Mouse (Mus musculus): ENCODE measurements around the gene Cmtm5. TPM values are rescaled to one million over a fixed set of nuclear protein-coding genes. Genes with fewer than 3 reads are reported as not detected.
"Not testable (repeated sequence)": the region's sequence is repeated elsewhere in the genome, so short reads cannot be mapped to it uniquely, and the experiment has no call there.

Gene Cmtm5
- polyA plus RNA-seq, 1 experiment from 2014 or later: not detected

- no peaks in the 10 kb centered on the region for H3K4me1 ChIP-seq (replicated peaks; ENCODE audit: control insufficient read depth, insufficient read depth, low read length)
- DNase-seq (ENCODE audit: low spot score): no peak
- H3K9ac ChIP-seq (ENCODE audit: low read depth, low read length): no peak overlapping the region
- no peak for ATAC-seq (replicated peaks; ENCODE audit: low FRiP score)
- H3K36me3 ChIP-seq (ENCODE audit: control insufficient read depth, insufficient read depth, low read length): no peaks in the 10 kb centered on the region
- H3K4me2 ChIP-seq: no peak overlapping the region
- WGBS: 52% methylated on average over 12 of the region's 12 CpGs
- no peak overlapping the region for H3K27ac ChIP-seq (ENCODE audit: low read depth, low read length)
- H3K4me3 ChIP-seq (ENCODE audit: low read depth, low read length): no peak overlapping the region
- H3K27me3 ChIP-seq (replicated peaks; ENCODE audit: control insufficient read depth, insufficient read depth, low read length): peaks cover 9% of the 10 kb centered on the region; the same call in 1 of the 2 replicates
- H3K9me3 ChIP-seq (ENCODE audit: control insufficient read depth, low read length): no peaks in the 10 kb centered on the region
These were observed 14.4 kb downstream of the Cmtm5 start for GRCm38 (mm10) chr14:54950493-54950892.

GRCm38 (mm10) chr14:54951587-54951986 is 15.5 kb downstream of the Cmtm5 start:
- no peaks in the 10 kb centered on the region for H3K4me1 ChIP-seq (replicated peaks; ENCODE audit: control insufficient read depth, insufficient read depth, low read length)
- ATAC-seq (replicated peaks; ENCODE audit: low FRiP score) (no peak), DNase-seq (ENCODE audit: low spot score) (no peak)
- H3K9me3 ChIP-seq (ENCODE audit: control insufficient read depth, low read length): no peaks in the 10 kb centered on the region
- no peak overlapping the region for H3K27ac ChIP-seq (ENCODE audit: low read depth, low read length)
- H3K4me2 ChIP-seq: no peak overlapping the region
- no peak overlapping the region for H3K4me3 ChIP-seq (ENCODE audit: low read depth, low read length)
- 82% methylated on average over 6 of the region's 6 CpGs for WGBS
- H3K27me3 ChIP-seq (replicated peaks; ENCODE audit: control insufficient read depth, insufficient read depth, low read length): peaks cover 9% of the 10 kb centered on the region; the same call in 1 of the 2 replicates
- no peak overlapping the region for H3K9ac ChIP-seq (ENCODE audit: low read depth, low read length)
- H3K36me3 ChIP-seq (ENCODE audit: control insufficient read depth, insufficient read depth, low read length): no peaks in the 10 kb centered on the region

GRCm38 (mm10) chr14:54953664-54954206 is 17.7 kb downstream of the Cmtm5 start:
- ATAC-seq (replicated peaks; ENCODE audit: low FRiP score) (no peak), DNase-seq (ENCODE audit: low spot score) (no peak)
- Histone ChIP-seq H3K27ac (ENCODE audit: low read depth, low read length) (no peak overlapping the region), H3K9ac (ENCODE audit: low read depth, low read length) (no peak overlapping the region), H3K4me2 (no peak overlapping the region), H3K27me3 (replicated peaks; ENCODE audit: control insufficient read depth, insufficient read depth, low read length) (peaks cover 9% of the 10 kb centered on the region; the same call in 1 of the 2 replicates), H3K36me3 (ENCODE audit: control insufficient read depth, insufficient read depth, low read length) (no peaks in the 10 kb centered on the region), H3K9me3 (ENCODE audit: control insufficient read depth, low read length) (no peaks in the 10 kb centered on the region), H3K4me1 (replicated peaks; ENCODE audit: control insufficient read depth, insufficient read depth, low read length) (no peaks in the 10 kb centered on the region), H3K4me3 (ENCODE audit: low read depth, low read length) (no peak overlapping the region)
- WGBS: 86% methylated on average over 8 of the region's 8 CpGs

- Histone ChIP-seq H3K27me3 (replicated peaks; ENCODE audit: control insufficient read depth, insufficient read depth, low read length) (peaks cover 9% of the 10 kb centered on the region; the same call in 1 of the 2 replicates), H3K4me1 (replicated peaks; ENCODE audit: control insufficient read depth, insufficient read depth, low read length) (no peaks in the 10 kb centered on the region), H3K4me3 (ENCODE audit: low read depth, low read length) (no peak overlapping the region), H3K4me2 (no peak overlapping the region), H3K9ac (ENCODE audit: low read depth, low read length) (no peak overlapping the region), H3K9me3 (ENCODE audit: control insufficient read depth, low read length) (no peaks in the 10 kb centered on the region), H3K36me3 (ENCODE audit: control insufficient read depth, insufficient read depth, low read length) (no peaks in the 10 kb centered on the region), H3K27ac (ENCODE audit: low read depth, low read length) (no peak overlapping the region)
- ATAC-seq (replicated peaks; ENCODE audit: low FRiP score) (no peak), DNase-seq (ENCODE audit: low spot score) (no peak)
- WGBS: 71% methylated on average over 3 of the region's 3 CpGs
These were observed 18.4 kb downstream of the Cmtm5 start for GRCm38 (mm10) chr14:54954474-54954873.

GRCm38 (mm10) chr14:54955481-54955880 is 19.4 kb downstream of the Cmtm5 start:
- Histone ChIP-seq H3K4me1 (replicated peaks; ENCODE audit: control insufficient read depth, insufficient read depth, low read length) (no peaks in the 10 kb centered on the region), H3K27ac (ENCODE audit: low read depth, low read length) (no peak overlapping the region), H3K9ac (ENCODE audit: low read depth, low read length) (no peak overlapping the region), H3K4me3 (ENCODE audit: low read depth, low read length) (no peak overlapping the region), H3K27me3 (replicated peaks; ENCODE audit: control insufficient read depth, insufficient read depth, low read length) (peaks cover 4% of the 10 kb centered on the region; the same call in 1 of the 2 replicates), H3K9me3 (ENCODE audit: control insufficient read depth, low read length) (no peaks in the 10 kb centered on the region), H3K36me3 (ENCODE audit: control insufficient read depth, insufficient read depth, low read length) (no peaks in the 10 kb centered on the region), H3K4me2 (no peak overlapping the region)
- ATAC-seq (replicated peaks; ENCODE audit: low FRiP score) (no peak), DNase-seq (ENCODE audit: low spot score) (no peak)
- WGBS: 74% methylated on average over 3 of the region's 3 CpGs

- Histone ChIP-seq H3K27me3 (replicated peaks; ENCODE audit: control insufficient read depth, insufficient read depth, low read length) (peaks cover 3% of the 10 kb centered on the region; the same call in 1 of the 2 replicates), H3K27ac (ENCODE audit: low read depth, low read length) (no peak overlapping the region), H3K36me3 (ENCODE audit: control insufficient read depth, insufficient read depth, low read length) (no peaks in the 10 kb centered on the region), H3K4me2 (no peak overlapping the region), H3K9me3 (ENCODE audit: control insufficient read depth, low read length) (no peaks in the 10 kb centered on the region), H3K4me3 (ENCODE audit: low read depth, low read length) (no peak overlapping the region), H3K9ac (ENCODE audit: low read depth, low read length) (no peak overlapping the region), H3K4me1 (replicated peaks; ENCODE audit: control insufficient read depth, insufficient read depth, low read length) (no peaks in the 10 kb centered on the region)
- 85% methylated on average over 9 of the region's 9 CpGs for WGBS
- no peak for DNase-seq (ENCODE audit: low spot score)
- no peak for ATAC-seq (replicated peaks; ENCODE audit: low FRiP score)
These were observed 20.5 kb downstream of the Cmtm5 start for GRCm38 (mm10) chr14:54956533-54956932.

GRCm38 (mm10) chr14:54958503-54958902 is 22.4 kb downstream of the Cmtm5 start:
- Histone ChIP-seq H3K9ac (ENCODE audit: low read depth, low read length) (no peak overlapping the region), H3K4me1 (replicated peaks; ENCODE audit: control insufficient read depth, insufficient read depth, low read length) (no peaks in the 10 kb centered on the region), H3K4me3 (ENCODE audit: low read depth, low read length) (no peak overlapping the region), H3K36me3 (ENCODE audit: control insufficient read depth, insufficient read depth, low read length) (no peaks in the 10 kb centered on the region), H3K9me3 (ENCODE audit: control insufficient read depth, low read length) (no peaks in the 10 kb centered on the region), H3K27me3 (replicated peaks; ENCODE audit: control insufficient read depth, insufficient read depth, low read length) (no peaks in the 10 kb centered on the region), H3K4me2 (no peak overlapping the region), H3K27ac (ENCODE audit: low read depth, low read length) (no peak overlapping the region)
- no peak for ATAC-seq (replicated peaks; ENCODE audit: low FRiP score)
- WGBS: 72% methylated on average over 4 of the region's 4 CpGs
- DNase-seq (ENCODE audit: low spot score): no peak

GRCm38 (mm10) chr14:54959197-54959596 is 23.1 kb downstream of the Cmtm5 start:
- ATAC-seq (replicated peaks; ENCODE audit: low FRiP score): no peak
- no peak overlapping the region for H3K4me2 ChIP-seq
- no peak overlapping the region for H3K4me3 ChIP-seq (ENCODE audit: low read depth, low read length)
- no peaks in the 10 kb centered on the region for H3K9me3 ChIP-seq (ENCODE audit: control insufficient read depth, low read length)
- H3K9ac ChIP-seq (ENCODE audit: low read depth, low read length): no peak overlapping the region
- no peak overlapping the region for H3K27ac ChIP-seq (ENCODE audit: low read depth, low read length)
- WGBS: 82% methylated on average over 3 of the region's 3 CpGs
- H3K4me1 ChIP-seq (replicated peaks; ENCODE audit: control insufficient read depth, insufficient read depth, low read length): no peaks in the 10 kb centered on the region
- no peaks in the 10 kb centered on the region for H3K36me3 ChIP-seq (ENCODE audit: control insufficient read depth, insufficient read depth, low read length)
- no peak for DNase-seq (ENCODE audit: low spot score)
- no peaks in the 10 kb centered on the region for H3K27me3 ChIP-seq (replicated peaks; ENCODE audit: control insufficient read depth, insufficient read depth, low read length)

- H3K27me3 ChIP-seq (replicated peaks; ENCODE audit: control insufficient read depth, insufficient read depth, low read length); H3K4me2 ChIP-seq; H3K9ac ChIP-seq (ENCODE audit: low read depth, low read length); H3K4me1 ChIP-seq (replicated peaks; ENCODE audit: control insufficient read depth, insufficient read depth, low read length); ATAC-seq (replicated peaks; ENCODE audit: low FRiP score); H3K27ac ChIP-seq (ENCODE audit: low read depth, low read length); H3K9me3 ChIP-seq (ENCODE audit: control insufficient read depth, low read length); DNase-seq (ENCODE audit: low spot score); H3K4me3 ChIP-seq (ENCODE audit: low read depth, low read length); H3K36me3 ChIP-seq (ENCODE audit: control insufficient read depth, insufficient read depth, low read length): not testable (repeated sequence)
- 86% methylated on average over 12 of the region's 12 CpGs for WGBS
These were observed 24.0 kb downstream of the Cmtm5 start for GRCm38 (mm10) chr14:54959853-54960613.
